Mouse (Mus musculus): Measurements from ENCODE around the gene Abca2. TPM values are rescaled to one million over a fixed set of nuclear protein-coding genes. Genes with fewer than 3 reads are reported as not detected.

Abca2 gene
- polyA plus RNA-seq (2015; fragmentation: Nextera tagmentation; extraction: Ambion mirVana) = 11.2 and 13.4 TPM in 2 replicates

- peak within 1 kb of the TSS; percentile 79 for H3K4me3 ChIP-seq (replicated peaks)
- H3K4me2 ChIP-seq = peak within 1 kb of the TSS; percentile 79
- H3K4me1 ChIP-seq = peaks cover 41% of the 10 kb centered on the region
- H3K27me3 ChIP-seq (replicated peaks) = peaks cover 10% of the 10 kb centered on the region
- peaks cover 8% of the 10 kb centered on the region; the same call in 1 of the 2 replicates for H3K36me3 ChIP-seq
- under 1% methylated on average over 72 of the region's 89 CpGs for WGBS
- peak within 1 kb of the TSS; percentile 86 for H3K9ac ChIP-seq (replicated peaks)
- H3K9me3 ChIP-seq (replicated peaks) = no peaks in the 10 kb centered on the region
- peak; percentile 91 for ATAC-seq (ENCODE audit: low FRiP score)
- peak within 1 kb of the TSS; percentile 91 for H3K27ac ChIP-seq (replicated peaks)
Observed at GRCm38 (mm10) chr2:25428442-25429236, at the start of gene Abca2. TSS of gene Abca2 (plus strand) at chr2:25428703.

GRCm38 (mm10) chr2:25384492-25384891, 44.0 kb upstream of the Abca2 start:
- 76% methylated on average over 5 of the region's 5 CpGs for WGBS
- no peak for ATAC-seq (ENCODE audit: low FRiP score)
- no peaks in the 10 kb centered on the region for H3K36me3 ChIP-seq
- no peaks in the 10 kb centered on the region for H3K4me1 ChIP-seq
- no peak overlapping the region for H3K9ac ChIP-seq (replicated peaks)
- no peaks in the 10 kb centered on the region for H3K9me3 ChIP-seq (replicated peaks)
- no peak overlapping the region for H3K4me2 ChIP-seq
- H3K27ac ChIP-seq (replicated peaks) = no peak overlapping the region
- H3K27me3 ChIP-seq (replicated peaks) = peaks cover 6% of the 10 kb centered on the region; the same call in 1 of the 2 replicates
- H3K4me3 ChIP-seq (replicated peaks) = no peak overlapping the region

- H3K27ac ChIP-seq (replicated peaks) = no peak overlapping the region
- H3K4me3 ChIP-seq (replicated peaks) = no peak overlapping the region
- no peak for ATAC-seq (ENCODE audit: low FRiP score)
- WGBS = 61% methylated on average over 5 of the region's 5 CpGs
- no peaks in the 10 kb centered on the region for H3K9me3 ChIP-seq (replicated peaks)
- peaks cover 34% of the 10 kb centered on the region for H3K27me3 ChIP-seq (replicated peaks)
- no peak overlapping the region for H3K4me2 ChIP-seq
- H3K9ac ChIP-seq (replicated peaks) = no peak overlapping the region
- peaks cover 13% of the 10 kb centered on the region for H3K4me1 ChIP-seq
- no peaks in the 10 kb centered on the region for H3K36me3 ChIP-seq
Observed at GRCm38 (mm10) chr2:25391266-25391665, 37.2 kb upstream of the Abca2 start.

- Histone ChIP-seq H3K4me3 (replicated peaks) (no peak overlapping the region), H3K27ac (replicated peaks) (no peak overlapping the region; the same call in 1 of the 2 replicates), H3K36me3 (no peaks in the 10 kb centered on the region), H3K27me3 (replicated peaks) (peaks cover 63% of the 10 kb centered on the region), H3K9ac (replicated peaks) (no peak overlapping the region), H3K4me1 (peaks cover 15% of the 10 kb centered on the region), H3K4me2 (no peak overlapping the region), H3K9me3 (replicated peaks) (no peaks in the 10 kb centered on the region)
- ATAC-seq (ENCODE audit: low FRiP score) = peak; percentile 73
- WGBS = 30% methylated on average over 3 of the region's 3 CpGs
Observed at GRCm38 (mm10) chr2:25394281-25395221, 34.0 kb upstream of the Abca2 start.

- no peaks in the 10 kb centered on the region for H3K9me3 ChIP-seq (replicated peaks)
- no peak within 1 kb of the TSS for H3K27ac ChIP-seq (replicated peaks)
- WGBS = 1% methylated on average over 57 of the region's 57 CpGs
- peak within 1 kb of the TSS; percentile 38 for H3K4me3 ChIP-seq (replicated peaks)
- peak within 1 kb of the TSS; percentile 67 for H3K4me2 ChIP-seq
- no peaks in the 10 kb centered on the region for H3K36me3 ChIP-seq
- H3K9ac ChIP-seq (replicated peaks) = peak within 1 kb of the TSS; percentile 21; the same call in 1 of the 2 replicates
- ATAC-seq (ENCODE audit: low FRiP score) = no peak
- peaks cover 24% of the 10 kb centered on the region for H3K4me1 ChIP-seq
- H3K27me3 ChIP-seq (replicated peaks) = peaks cover 69% of the 10 kb centered on the region
Observed at GRCm38 (mm10) chr2:25395721-25396596, 32.5 kb upstream of the Abca2 start, which contains the start of gene Entpd2. TSS of gene Entpd2 (plus strand) at chr2:25395874.

GRCm38 (mm10) chr2:25396597-25396983, 31.9 kb upstream of the Abca2 start:
- Histone ChIP-seq H3K4me1 (peaks cover 24% of the 10 kb centered on the region), H3K9ac (replicated peaks) (no peak overlapping the region), H3K4me2 (peak overlapping the region; percentile 67), H3K36me3 (no peaks in the 10 kb centered on the region), H3K9me3 (replicated peaks) (no peaks in the 10 kb centered on the region), H3K4me3 (replicated peaks) (peak overlapping the region; percentile 38), H3K27ac (replicated peaks) (no peak overlapping the region), H3K27me3 (replicated peaks) (peaks cover 69% of the 10 kb centered on the region)
- ATAC-seq (ENCODE audit: low FRiP score) = no peak
- 31% methylated on average over 3 of the region's 3 CpGs for WGBS

- peaks cover 25% of the 10 kb centered on the region for H3K4me1 ChIP-seq
- ATAC-seq (ENCODE audit: low FRiP score) = no peak
- 82% methylated on average over 1 of the region's 1 CpGs for WGBS
- no peak overlapping the region for H3K27ac ChIP-seq (replicated peaks)
- peak overlapping the region; percentile 67; the same call in 1 of the 2 replicates for H3K4me2 ChIP-seq
- H3K27me3 ChIP-seq (replicated peaks) = peaks cover 69% of the 10 kb centered on the region
- H3K4me3 ChIP-seq (replicated peaks) = no peak overlapping the region
- H3K9me3 ChIP-seq (replicated peaks) = no peaks in the 10 kb centered on the region
- no peaks in the 10 kb centered on the region for H3K36me3 ChIP-seq
- H3K9ac ChIP-seq (replicated peaks) = no peak overlapping the region
Observed at GRCm38 (mm10) chr2:25397010-25397409, 31.5 kb upstream of the Abca2 start.

- H3K27ac ChIP-seq (replicated peaks) = no peak overlapping the region
- peaks cover 69% of the 10 kb centered on the region for H3K27me3 ChIP-seq (replicated peaks)
- H3K4me1 ChIP-seq = peaks cover 33% of the 10 kb centered on the region
- WGBS = 92% methylated on average over 7 of the region's 7 CpGs
- H3K4me2 ChIP-seq = no peak overlapping the region
- ATAC-seq (ENCODE audit: low FRiP score) = no peak
- no peak overlapping the region for H3K9ac ChIP-seq (replicated peaks)
- no peak overlapping the region for H3K4me3 ChIP-seq (replicated peaks)
- no peaks in the 10 kb centered on the region for H3K9me3 ChIP-seq (replicated peaks)
- no peaks in the 10 kb centered on the region for H3K36me3 ChIP-seq
Observed at GRCm38 (mm10) chr2:25398065-25398464, 30.4 kb upstream of the Abca2 start.

- H3K4me3 ChIP-seq (replicated peaks) = no peak within 1 kb of the TSS
- H3K4me2 ChIP-seq = no peak within 1 kb of the TSS
- no peak within 1 kb of the TSS for H3K27ac ChIP-seq (replicated peaks)
- peaks cover 61% of the 10 kb centered on the region for H3K27me3 ChIP-seq (replicated peaks)
- peaks cover 37% of the 10 kb centered on the region for H3K4me1 ChIP-seq
- no peak for ATAC-seq (ENCODE audit: low FRiP score)
- WGBS = 66% methylated on average over 8 of the region's 8 CpGs
- H3K9ac ChIP-seq (replicated peaks) = no peak within 1 kb of the TSS
- no peaks in the 10 kb centered on the region for H3K36me3 ChIP-seq
- H3K9me3 ChIP-seq (replicated peaks) = no peaks in the 10 kb centered on the region
Observed at GRCm38 (mm10) chr2:25399051-25399450, 29.5 kb upstream of the Abca2 start, which contains the start of gene Npdc1. TSS of gene Npdc1 (plus strand) at chr2:25399351.

GRCm38 (mm10) chr2:25400291-25400690, 28.2 kb upstream of the Abca2 start:
- H3K4me2 ChIP-seq = peak overlapping the region; percentile 63
- H3K4me1 ChIP-seq = peaks cover 43% of the 10 kb centered on the region
- ATAC-seq (ENCODE audit: low FRiP score) = no peak
- H3K36me3 ChIP-seq = no peaks in the 10 kb centered on the region; the same call in 1 of the 2 replicates
- peak overlapping the region; percentile 30 for H3K4me3 ChIP-seq (replicated peaks)
- peaks cover 48% of the 10 kb centered on the region for H3K27me3 ChIP-seq (replicated peaks)
- no peak overlapping the region for H3K9ac ChIP-seq (replicated peaks)
- H3K27ac ChIP-seq (replicated peaks) = no peak overlapping the region
- no peaks in the 10 kb centered on the region for H3K9me3 ChIP-seq (replicated peaks)
- 22% methylated on average over 16 of the region's 16 CpGs for WGBS

All from neural tube, embryonic 15.5 days (tissue).